Mouse (Mus musculus): ENCODE data around the gene Atp6ap1. TPM values are rescaled to one million over a fixed set of nuclear protein-coding genes. Genes with fewer than 3 reads are reported as not detected.

The Atp6ap1 gene
- 107 and 140 TPM in 2 replicates for polyA plus RNA-seq (2015; fragmentation: Nextera tagmentation; extraction: Ambion mirVana)

GRCm38 (mm10) chrX:74296538-74297448, at the start of gene Atp6ap1:
TSS of gene Atp6ap1 (plus strand) at chrX:74297097.

DNA sequence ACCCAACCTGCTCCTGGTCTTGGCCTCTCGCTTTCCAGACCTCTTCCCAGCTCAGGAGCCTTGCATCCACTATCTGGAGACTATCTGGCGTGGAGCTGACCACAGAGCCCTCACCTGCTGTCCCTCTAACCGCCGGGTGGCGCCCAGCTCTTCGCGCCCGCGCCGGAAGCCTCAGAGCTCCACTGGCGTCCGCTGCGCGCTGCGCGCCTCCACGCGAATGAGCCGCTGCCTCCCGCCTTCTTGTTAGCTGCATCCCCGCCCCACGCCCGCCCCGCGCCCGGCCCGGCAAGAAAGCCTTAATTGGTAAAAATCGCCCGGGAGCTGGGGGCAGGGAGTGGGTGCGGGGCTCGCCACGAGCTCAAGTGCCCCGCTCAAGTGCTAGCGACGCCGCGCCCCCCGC, 47.3 kb upstream of the Atp6ap1 start, which contains the start of gene Flna:
TSS of gene Flna (minus strand) at position 206 of the 400 bp plus-strand sequence.

DNA sequence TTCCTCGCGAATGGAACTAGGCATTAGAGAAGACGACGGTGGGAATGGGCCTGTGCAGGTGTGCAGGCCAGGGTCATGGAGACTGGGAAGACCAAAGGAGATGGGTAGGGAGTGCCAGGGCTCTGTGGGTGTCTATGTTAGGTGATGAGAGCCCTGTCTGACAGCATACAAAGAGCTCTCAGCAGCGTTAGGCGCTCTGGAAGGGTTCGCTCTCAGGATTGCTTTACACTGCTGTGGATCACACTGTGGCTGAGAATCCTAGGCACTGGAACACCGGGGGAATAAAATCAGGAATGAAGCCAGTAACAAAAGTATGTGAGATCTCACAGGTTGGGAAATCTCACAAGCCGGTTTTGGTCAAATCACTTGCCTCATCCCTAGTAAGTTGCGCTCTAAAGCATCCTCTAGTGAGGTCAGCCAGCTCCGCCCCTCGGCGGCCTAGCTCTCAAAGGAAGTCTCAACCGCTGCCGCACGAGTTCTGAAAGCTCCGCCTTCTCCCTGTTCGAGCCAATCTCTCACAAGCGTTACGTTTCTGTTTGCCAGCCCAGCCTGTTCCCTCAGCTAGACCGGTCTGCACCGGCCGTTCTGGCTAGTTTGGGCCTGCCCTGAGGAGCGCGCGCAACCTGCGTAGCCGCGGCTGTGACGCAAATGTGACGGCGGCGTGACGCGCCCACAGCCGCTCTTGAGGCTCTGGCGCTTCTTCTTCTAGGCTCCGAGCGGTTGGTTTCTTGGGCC, 42.6 kb upstream of the Atp6ap1 start, which contains the start of gene Emd:
TSS of gene Emd (plus strand) at position 535 of the 735 bp plus-strand sequence.

GRCm38 (mm10) chrX:74270062-74270901, 26.6 kb upstream of the Atp6ap1 start, which contains the start of gene Rpl10:
TSS of gene Rpl10 (plus strand) at chrX:74270812.

DNA sequence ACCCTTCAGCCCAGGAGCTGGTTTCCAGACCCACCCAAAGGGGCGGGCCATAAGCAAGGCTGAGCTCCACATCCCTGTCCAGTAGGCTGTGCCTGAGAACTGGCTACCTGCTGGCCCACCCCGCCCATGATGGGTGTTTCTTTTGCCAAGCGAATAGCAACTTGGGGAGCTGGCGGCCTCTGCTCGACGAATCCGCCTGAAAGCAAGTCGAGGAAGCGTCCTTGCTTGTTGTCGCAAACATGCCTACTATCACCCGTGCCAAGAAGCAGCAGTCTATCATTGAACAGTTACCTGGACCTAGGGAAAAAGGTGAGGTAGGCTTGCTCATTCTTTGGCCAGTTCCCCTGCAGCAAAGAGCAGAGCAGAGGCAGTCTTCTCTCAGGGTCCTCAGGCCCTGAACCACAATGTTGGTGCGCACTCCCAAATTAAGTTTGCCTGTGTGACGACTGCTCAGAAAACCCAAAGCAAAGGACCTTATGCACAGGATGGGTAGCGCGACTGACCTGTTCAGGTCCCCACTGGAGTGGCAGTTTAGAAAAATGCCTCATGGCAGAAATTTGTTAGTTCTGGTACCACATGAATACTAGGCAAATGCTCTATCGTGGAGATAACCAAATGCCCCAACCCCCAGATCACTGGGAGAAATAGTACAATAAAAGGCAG, 15.0 kb upstream of the Atp6ap1 start, which contains the start of the genes Taz and Dnase1l1:
TSS of gene Taz (plus strand) at position 181 of the 663 bp plus-strand sequence.
TSS of gene Dnase1l1 (minus strand) at position 606 of the 663 bp plus-strand sequence.

GRCm38 (mm10) chrX:74304867-74305700, 8.2 kb downstream of the Atp6ap1 start, which contains the start of gene Gdi1:
TSS of gene Gdi1 (plus strand) at chrX:74304998.

GRCm38 (mm10) chrX:74312540-74313464, 15.9 kb downstream of the Atp6ap1 start, which contains the start of gene Fam50a:
TSS of gene Fam50a (plus strand) at chrX:74313033.

DNA sequence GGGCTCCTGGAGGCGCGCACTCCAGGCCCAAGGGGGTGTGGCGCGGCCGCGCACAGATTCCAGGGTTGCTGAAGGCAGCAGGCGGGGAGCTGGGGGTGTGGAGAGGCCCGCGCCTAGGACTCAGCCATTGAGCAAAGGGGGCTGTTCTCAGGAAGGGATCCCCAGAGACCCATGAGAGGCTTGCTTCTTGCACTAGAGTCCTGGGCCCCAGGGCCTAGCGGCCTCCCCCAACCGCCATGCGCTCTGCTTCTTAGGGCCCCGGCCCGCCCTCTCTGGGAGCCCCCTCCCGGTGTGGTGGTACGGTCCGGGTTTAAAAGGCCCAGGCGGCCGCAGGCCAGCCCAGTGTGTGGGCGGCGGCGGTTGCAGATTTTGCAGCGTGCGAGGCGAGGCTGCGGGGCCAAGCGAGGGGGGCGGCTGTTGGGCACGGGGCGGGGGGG, 31.8 kb downstream of the Atp6ap1 start, which contains the start of gene Plxna3:
TSS of gene Plxna3 (plus strand) at position 342 of the 437 bp plus-strand sequence.

GRCm38 (mm10) chrX:74353467-74353770, 56.5 kb downstream of the Atp6ap1 start, which contains the start of gene Lage3:
TSS of gene Lage3 (minus strand) at chrX:74353618.

Small RNAs within 50 kb of the gene (microRNA-seq; reads per million reads assigned to microRNA genes)
- gene Mir7091 (ENCODE audit: borderline replicate concordance, insufficient number of aligned reads) (not detected), gene Mir7092 (ENCODE audit: borderline replicate concordance, insufficient number of aligned reads) (1.8 reads per million)

Other genes with a start within 250 kb of the Atp6ap1 start
- 0.25 TPM in 1 of 2 replicates, not detected in the other for gene Opn1mw, start 169.6 kb upstream of the Atp6ap1 start, polyA plus RNA-seq (2015; fragmentation: Nextera tagmentation; extraction: Ambion mirVana)
- gene Mecp2, start 161.7 kb upstream of the Atp6ap1 start, polyA plus RNA-seq (2015; fragmentation: Nextera tagmentation; extraction: Ambion mirVana): 5.3 and 10.1 TPM in 2 replicates
- not detected in 2 replicates for gene Tex28, start 129.3 kb upstream of the Atp6ap1 start, polyA plus RNA-seq (2015; fragmentation: Nextera tagmentation; extraction: Ambion mirVana)
- not detected in 2 replicates for gene Tktl1, start 119.8 kb upstream of the Atp6ap1 start, polyA plus RNA-seq (2015; fragmentation: Nextera tagmentation; extraction: Ambion mirVana)
- gene Flna, start 47.3 kb upstream of the Atp6ap1 start, polyA plus RNA-seq (2015; fragmentation: Nextera tagmentation; extraction: Ambion mirVana): 59.1 and 60.0 TPM in 2 replicates
- gene Emd, start 42.4 kb upstream of the Atp6ap1 start, polyA plus RNA-seq (2015; fragmentation: Nextera tagmentation; extraction: Ambion mirVana): 12.4 and 12.5 TPM in 2 replicates
- gene Rpl10, start 26.3 kb upstream of the Atp6ap1 start, polyA plus RNA-seq (2015; fragmentation: Nextera tagmentation; extraction: Ambion mirVana): 795 and 803 TPM in 2 replicates
- gene Taz, start 15.2 kb upstream of the Atp6ap1 start, polyA plus RNA-seq (2015; fragmentation: Nextera tagmentation; extraction: Ambion mirVana): 63.7 and 108 TPM in 2 replicates
- gene Dnase1l1, start 14.8 kb upstream of the Atp6ap1 start, polyA plus RNA-seq (2015; fragmentation: Nextera tagmentation; extraction: Ambion mirVana): 19.2 and 21.0 TPM in 2 replicates
- gene Gdi1, start 7.9 kb downstream of the Atp6ap1 start, polyA plus RNA-seq (2015; fragmentation: Nextera tagmentation; extraction: Ambion mirVana): 158 and 175 TPM in 2 replicates
- gene Fam50a, start 15.9 kb downstream of the Atp6ap1 start, polyA plus RNA-seq (2015; fragmentation: Nextera tagmentation; extraction: Ambion mirVana): 38.3 and 51.4 TPM in 2 replicates
- 4.2 and 6.4 TPM in 2 replicates for gene Plxna3, start 32.0 kb downstream of the Atp6ap1 start, polyA plus RNA-seq (2015; fragmentation: Nextera tagmentation; extraction: Ambion mirVana)
- 150 and 170 TPM in 2 replicates for gene Lage3, start 56.5 kb downstream of the Atp6ap1 start, polyA plus RNA-seq (2015; fragmentation: Nextera tagmentation; extraction: Ambion mirVana)
- 61.6 and 67.4 TPM in 2 replicates for gene Ubl4a, start 76.1 kb downstream of the Atp6ap1 start, polyA plus RNA-seq (2015; fragmentation: Nextera tagmentation; extraction: Ambion mirVana)
- gene Slc10a3, start 76.3 kb downstream of the Atp6ap1 start, polyA plus RNA-seq (2015; fragmentation: Nextera tagmentation; extraction: Ambion mirVana): 15.6 and 28.1 TPM in 2 replicates
- 27.4 and 32.8 TPM in 2 replicates for gene Fam3a, start 96.2 kb downstream of the Atp6ap1 start, polyA plus RNA-seq (2015; fragmentation: Nextera tagmentation; extraction: Ambion mirVana)
- gene Ikbkg, start 96.2 kb downstream of the Atp6ap1 start, polyA plus RNA-seq (2015; fragmentation: Nextera tagmentation; extraction: Ambion mirVana): 12.7 and 15.7 TPM in 2 replicates
- gene G6pdx, start 132.1 kb downstream of the Atp6ap1 start, polyA plus RNA-seq (2015; fragmentation: Nextera tagmentation; extraction: Ambion mirVana): 34.2 and 68.2 TPM in 2 replicates
- gene Gm6880, start 184.3 kb downstream of the Atp6ap1 start, polyA plus RNA-seq (2015; fragmentation: Nextera tagmentation; extraction: Ambion mirVana): 0.28 TPM in 1 of 2 replicates, not detected in the other

Measured in adrenal gland, postnatal 0 days (tissue).